Mouse (Mus musculus): Measurements from ENCODE around the gene Poglut1. TPM values are rescaled to one million over a fixed set of nuclear protein-coding genes. Genes with fewer than 3 reads are reported as not detected.
"Not testable (repeated sequence)": the region's sequence is repeated elsewhere in the genome, so short reads cannot be mapped to it uniquely, and the experiment has no call there.

Gene Poglut1
- total RNA-seq, 2 experiments from 2014 or later, result 14.0 to 15.4 TPM

- peak; percentile 84 for DNase-seq
Measured at GRCm38 (mm10) chr16:38536544-38537146, 13.4 kb downstream of the Poglut1 start.

GRCm38 (mm10) chr16:38526264-38526663 is 23.8 kb downstream of the Poglut1 start:
- DNase-seq, result no peak

GRCm38 (mm10) chr16:38522129-38523084 is 27.7 kb downstream of the Poglut1 start, which contains the start of gene Timmdc1:
Timmdc1 (minus strand) TSS chr16:38522663.
- DNase-seq, result peak; percentile 96

- DNase-seq, result no peak
Measured at GRCm38 (mm10) chr16:38521211-38521987, 28.7 kb downstream of the Poglut1 start.

- no peak for DNase-seq
Measured at GRCm38 (mm10) chr16:38519140-38519539, 30.9 kb downstream of the Poglut1 start.

- no peak for DNase-seq
Measured at GRCm38 (mm10) chr16:38510846-38511245, 39.2 kb downstream of the Poglut1 start.

GRCm38 (mm10) chr16:38506041-38506634 is 43.9 kb downstream of the Poglut1 start:
- peak; percentile 75 for DNase-seq

GRCm38 (mm10) chr16:38503528-38503927 is 46.5 kb downstream of the Poglut1 start:
- DNase-seq, result no peak

GRCm38 (mm10) chr16:38502469-38502868 is 47.6 kb downstream of the Poglut1 start:
- DNase-seq, result no peak

GRCm38 (mm10) chr16:38496604-38497140 is 53.4 kb downstream of the Poglut1 start:
- no peak for DNase-seq

- DNase-seq, result no peak
Measured at GRCm38 (mm10) chr16:38493890-38494289, 56.2 kb downstream of the Poglut1 start.

- DNase-seq, result no peak
Measured at GRCm38 (mm10) chr16:38492551-38492950, 57.5 kb downstream of the Poglut1 start.

GRCm38 (mm10) chr16:38483582-38484309 is 66.3 kb downstream of the Poglut1 start:
- DNase-seq, result peak; percentile 8

- DNase-seq, result peak; percentile 60
Measured at GRCm38 (mm10) chr16:38482780-38483562, 67.1 kb downstream of the Poglut1 start.

GRCm38 (mm10) chr16:38481327-38481726 is 68.7 kb downstream of the Poglut1 start:
- DNase-seq, result no peak

GRCm38 (mm10) chr16:38478296-38478695 is 71.8 kb downstream of the Poglut1 start:
- DNase-seq, result no peak

GRCm38 (mm10) chr16:38477241-38477608 is 72.8 kb downstream of the Poglut1 start:
- not testable (repeated sequence) for DNase-seq

GRCm38 (mm10) chr16:38476312-38477240 is 73.5 kb downstream of the Poglut1 start:
- DNase-seq, result peak; percentile 53

- no peak for DNase-seq
Measured at GRCm38 (mm10) chr16:38475681-38476311, 74.3 kb downstream of the Poglut1 start.

All from heart, postnatal 4 days (tissue).